Mouse (Mus musculus): ENCODE measurements at regions not wholly inside any gene's neighbourhood (a gene's known extent, or its start where the extent isn't known, plus 50 kb on each side); places are given as distances from the start of the nearest gene placed in this dataset.

GRCm38 (mm10) chrX:76010631-76011030 lies 135.6 kb upstream of the Pls3 start:
- DNase-seq (ENCODE audit: low read depth, low spot score), result no peak

- peak; percentile 2 for DNase-seq (ENCODE audit: low read depth, low spot score)
These were observed 103.6 kb upstream of the Pls3 start for GRCm38 (mm10) chrX:75978562-75978961.

- no peak for DNase-seq (ENCODE audit: low read depth, low spot score)
These were observed 99.7 kb upstream of the Pls3 start for GRCm38 (mm10) chrX:75974671-75975070.

GRCm38 (mm10) chrX:75949694-75950093 lies 74.7 kb upstream of the Pls3 start:
- no peak for DNase-seq (ENCODE audit: low read depth, low spot score)

GRCm38 (mm10) chrX:75928903-75929302 lies 53.9 kb upstream of the Pls3 start:
- DNase-seq (ENCODE audit: low read depth, low spot score), result no peak

Measured in mesoderm, embryonic 11.5 days (tissue).